Mouse (Mus musculus) yolk sac, embryonic 10.5 days (tissue): ENCODE data around the gene Otud4.
"Not testable (repeated sequence)": the region's sequence is repeated elsewhere in the genome, so short reads cannot be mapped to it uniquely, and the experiment has no call there.

Source experiments
- DNase-seq: peaks from one replicate; pipeline ENCODE4 v3.0.0-alpha.2; 2017; ENCODE audit warnings: low spot score

Otud4 gene

GRCm38 (mm10) chr8:79638707-79639549, 490 bp upstream of the Otud4 start:
- DNase-seq, result peak; percentile 99

GRCm38 (mm10) chr8:79641119-79641518, 1.7 kb downstream of the Otud4 start:
- DNase-seq, result no peak

GRCm38 (mm10) chr8:79649569-79649968, 10.2 kb downstream of the Otud4 start:
- no peak for DNase-seq

- no peak for DNase-seq
These were observed 10.9 kb downstream of the Otud4 start for GRCm38 (mm10) chr8:79650158-79650814.

GRCm38 (mm10) chr8:79653736-79654135, 14.3 kb downstream of the Otud4 start:
- DNase-seq, result no peak

- not testable (repeated sequence) for DNase-seq
These were observed 19.3 kb downstream of the Otud4 start for GRCm38 (mm10) chr8:79658715-79659114.

GRCm38 (mm10) chr8:79676461-79676860, 37.0 kb downstream of the Otud4 start:
- DNase-seq, result no peak

- no peak for DNase-seq
These were observed 39.6 kb downstream of the Otud4 start for GRCm38 (mm10) chr8:79679005-79679404.

GRCm38 (mm10) chr8:79680083-79680482, 40.7 kb downstream of the Otud4 start:
- not testable (repeated sequence) for DNase-seq

- DNase-seq, result peak; percentile 21
These were observed 41.1 kb downstream of the Otud4 start for GRCm38 (mm10) chr8:79680555-79680954.

GRCm38 (mm10) chr8:79680965-79681364, 41.5 kb downstream of the Otud4 start:
- DNase-seq, result no peak

- DNase-seq, result not testable (repeated sequence)
These were observed 46.5 kb downstream of the Otud4 start for GRCm38 (mm10) chr8:79685927-79686326.

- no peak for DNase-seq
These were observed 53.1 kb downstream of the Otud4 start for GRCm38 (mm10) chr8:79692531-79692930.

GRCm38 (mm10) chr8:79706687-79707086, 67.3 kb downstream of the Otud4 start:
- no peak for DNase-seq

GRCm38 (mm10) chr8:79711064-79711961, 71.9 kb downstream of the Otud4 start, which contains the start of the genes Abce1 and Anapc10:
Abce1 (minus strand) TSS chr8:79711740.
Anapc10 (plus strand) TSS chr8:79711820.
- peak; percentile 96 for DNase-seq

GRCm38 (mm10) chr8:79712676-79713075, 73.3 kb downstream of the Otud4 start:
- DNase-seq, result peak; percentile 6

- DNase-seq, result no peak
These were observed 82.1 kb downstream of the Otud4 start for GRCm38 (mm10) chr8:79721537-79721936.

GRCm38 (mm10) chr8:79723308-79723707, 83.9 kb downstream of the Otud4 start:
- no peak for DNase-seq

- no peak for DNase-seq
These were observed 85.2 kb downstream of the Otud4 start for GRCm38 (mm10) chr8:79724589-79724988.
